Mouse (Mus musculus) bone marrow, adult 2 months (tissue): ENCODE measurements around the gene Dock8.

Experiments used
- CTCF ChIP-seq: fragments of 200-500 bp; IDR thresholded peaks from 2 replicates; pipeline ENCODE4 v1.5.1; 2011; ENCODE audit warnings: low read length, control low read depth; ENCODE audit not compliant: control insufficient read depth, insufficient read depth
- POLR2A ChIP-seq: fragments of 200-500 bp; IDR thresholded peaks from 2 replicates; pipeline ENCODE4 v1.6.1; 2011; ENCODE audit warnings: low read depth, mild to moderate bottlenecking, control low read depth, low read length, borderline replicate concordance; ENCODE audit not compliant: control insufficient read depth

DNA sequence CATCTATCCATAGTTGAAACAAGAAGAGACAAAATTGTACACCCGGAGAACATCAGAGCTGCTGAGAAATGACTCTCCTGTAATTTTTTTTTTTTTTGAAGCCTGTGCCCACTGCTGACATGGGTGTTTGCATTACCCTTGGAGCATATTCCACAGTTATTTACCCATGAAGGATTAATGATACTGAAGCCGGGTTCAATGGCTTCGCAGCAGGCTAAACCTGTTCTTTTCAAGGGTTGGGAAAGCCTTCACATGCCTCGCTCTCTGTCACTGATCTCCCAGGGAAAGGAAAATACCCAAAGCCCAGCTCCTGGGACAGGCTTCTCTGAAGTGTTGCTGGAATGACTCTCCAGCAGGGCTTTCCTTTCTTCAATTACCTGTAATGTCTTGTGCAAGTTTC, 37.9 kb downstream of the Dock8 start:
- TF ChIP-seq POLR2A (no peak), CTCF (no peak)
